Mouse (Mus musculus) intestine, embryonic 15.5 days (tissue): ENCODE results near the gene Brinp2. TPM values are rescaled to one million over a fixed set of nuclear protein-coding genes. Genes with fewer than 3 reads are reported as not detected.

Experiments used
- ATAC-seq: fragments of 200-750 bp; cut with Nextera tagmentation; 2 replicates; pipeline ENCODE4 v1.8.0; 2017; ENCODE audit warnings: moderate TSS enrichment, moderate library complexity
- H3K27ac ChIP-seq: fragments of 300-500 bp; sonication (generic); 2 replicates; pipeline ENCODE4 v1.5.1; 2015; ENCODE audit warnings: mild to moderate bottlenecking, inconsistent platforms
- H3K27me3 ChIP-seq: fragments of 300-500 bp; sonication (generic); replicated peaks from 2 replicates; pipeline ENCODE4 v1.6.1; 2015; ENCODE audit warnings: inconsistent platforms
- H3K36me3 ChIP-seq: fragments of 300-500 bp; sonication (generic); 2 replicates; pipeline ENCODE4 v1.6.1; 2015; ENCODE audit warnings: inconsistent platforms
- H3K4me1 ChIP-seq: fragments of 300-500 bp; sonication (generic); replicated peaks from 2 replicates; pipeline ENCODE4 v1.6.1; 2015; ENCODE audit warnings: inconsistent platforms
- H3K4me2 ChIP-seq: fragments of 300-500 bp; sonication (generic); replicated peaks from 2 replicates; pipeline ENCODE4 v1.6.1; 2015; ENCODE audit warnings: mild to moderate bottlenecking, inconsistent platforms
- H3K4me3 ChIP-seq: fragments of 300-500 bp; sonication (generic); replicated peaks from 2 replicates; pipeline ENCODE4 v1.5.1; 2015; ENCODE audit warnings: inconsistent platforms
- H3K9ac ChIP-seq: fragments of 300-500 bp; sonication (generic); 2 replicates; pipeline ENCODE4 v1.6.1; 2015; ENCODE audit warnings: inconsistent platforms
- H3K9me3 ChIP-seq: fragments of 300-500 bp; sonication (generic); 2 replicates; pipeline ENCODE4 v1.6.1; 2016; ENCODE audit warnings: inconsistent platforms
- WGBS: fragments of 180-500 bp; shearing (Covaris S2); methylation state at CpG from one replicate; pipeline ENCODE4 v1.1.7; 2015; 5-methylcytosine and 5-hydroxymethylcytosine counted together
- polyA plus RNA-seq: library from polyadenylated mRNA; unstranded; fragments of >200 nt; fragmentation: Nextera tagmentation; extraction: Ambion mirVana; gene quantifications from 2 replicates; pipeline ENCODE4 v1.2.1, GENCODE M21; 2015

Gene Brinp2
- polyA plus RNA-seq, 1 experiment from 2014 or later, result 0.54 TPM

DNA sequence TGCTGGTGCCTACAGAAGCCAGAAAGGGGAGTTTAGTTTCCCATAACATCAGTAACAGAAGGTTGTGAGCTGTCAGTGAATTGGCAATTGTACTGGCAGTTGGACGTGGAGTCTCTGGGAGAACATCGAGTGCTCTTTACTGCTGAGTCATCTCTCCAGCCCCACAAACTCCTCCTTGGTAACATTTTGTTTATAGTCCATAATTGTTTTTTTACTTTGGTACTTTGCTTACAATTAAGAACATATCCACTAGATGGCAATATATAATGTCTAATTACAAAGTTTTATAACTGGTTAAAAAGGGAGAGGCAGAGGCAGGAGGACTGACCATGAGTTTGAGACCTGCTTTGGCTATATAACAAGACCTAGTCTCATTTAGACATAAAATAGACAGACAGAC lies 148.5 kb downstream of the Brinp2 start:
- no peak overlapping the region for H3K9ac ChIP-seq
- no peaks in the 10 kb centered on the region for H3K9me3 ChIP-seq
- H3K4me3 ChIP-seq, result no peak overlapping the region
- no peaks in the 10 kb centered on the region for H3K27me3 ChIP-seq
- ATAC-seq, result no peak
- H3K36me3 ChIP-seq, result no peaks in the 10 kb centered on the region
- no peak overlapping the region for H3K27ac ChIP-seq
- H3K4me2 ChIP-seq, result no peak overlapping the region
- WGBS, result 77% methylated on average over 2 of the region's 2 CpGs
- no peaks in the 10 kb centered on the region for H3K4me1 ChIP-seq

DNA sequence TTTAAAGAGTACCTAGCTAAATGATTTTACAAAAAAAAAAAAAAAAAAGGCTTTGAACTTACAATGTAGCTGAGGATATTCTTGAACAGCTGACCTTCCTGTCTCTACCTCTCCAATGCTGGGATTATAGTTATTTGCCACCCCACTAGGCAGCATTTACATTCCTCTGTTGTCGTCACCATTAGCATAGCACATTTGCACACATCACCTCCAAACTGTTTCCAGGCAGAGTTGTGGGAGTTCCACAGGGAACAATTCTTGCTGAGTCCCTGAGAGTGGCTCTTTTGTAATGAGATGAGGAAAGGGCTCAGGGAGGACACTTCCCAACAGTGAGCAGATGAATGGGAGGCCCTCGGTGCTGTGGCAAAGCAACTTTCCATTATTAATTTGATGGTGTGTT lies 153.2 kb downstream of the Brinp2 start:
- no peak overlapping the region for H3K9ac ChIP-seq
- ATAC-seq, result no peak
- no peaks in the 10 kb centered on the region for H3K36me3 ChIP-seq
- H3K4me1 ChIP-seq, result no peaks in the 10 kb centered on the region
- H3K27ac ChIP-seq, result no peak overlapping the region
- H3K4me2 ChIP-seq, result no peak overlapping the region
- no peak overlapping the region for H3K4me3 ChIP-seq
- whole genome bisulfite sequencing, result 66% methylated on average over 2 of the region's 2 CpGs
- H3K27me3 ChIP-seq, result no peaks in the 10 kb centered on the region
- no peaks in the 10 kb centered on the region for H3K9me3 ChIP-seq

Other genes starting within 250 kb of the Brinp2 start
- 0.97 and 1.1 TPM in 2 replicates for gene Astn1, start 5.9 kb upstream of the Brinp2 start, polyA plus RNA-seq